In genomic region chr11:55031211-55031990, GRCm38 (mm10) we compare ENCODE assay signal across 8 mouse cellular contexts. TPM values are rescaled to one million over a fixed set of nuclear protein-coding genes. Genes with fewer than 3 reads are reported as not detected.
DNase-seq lines count a peak whose midpoint lies in the region; ATAC-seq and TF ChIP-seq lines count a peak whose summit lies in the region.

No protein-coding gene starts in this region.

- H3K4me2 ChIP-seq in embryonic facial prominence, embryonic 12.5 days (replicated peaks), result peak overlapping the region; percentile 89
- peak overlapping the region; percentile 95 for H3K4me2 ChIP-seq in liver, embryonic 11.5 days

- peak overlapping the region; percentile 67 for H3K9ac ChIP-seq in embryonic facial prominence, embryonic 12.5 days
- H3K9ac ChIP-seq in liver, embryonic 11.5 days (ENCODE audit: low read depth, low read length), result no peak overlapping the region

- H3K36me3 ChIP-seq in embryonic facial prominence, embryonic 12.5 days, result peaks cover 4% of the 10 kb centered on the region; the same call in 1 of the 2 replicates
- H3K36me3 ChIP-seq in liver, embryonic 11.5 days (ENCODE audit: control insufficient read depth, insufficient read depth, low read length), result no peaks in the 10 kb centered on the region

- WGBS in embryonic facial prominence, embryonic 12.5 days, result 47% methylated on average over 10 of the region's 10 CpGs
- 29% methylated on average over 10 of the region's 10 CpGs for WGBS in liver, embryonic 11.5 days

- DNase-seq in left cerebral cortex, adult 2 months (ENCODE audit: extremely low spot score in 1 of 2, low spot score in 2 of 2), result no peak
- no peak for DNase-seq in left cerebral cortex, adult 9 months (ENCODE audit: low spot score in 2 of 2)
- no peak for DNase-seq in liver, embryonic 11.5 days (ENCODE audit: low spot score)
- peak; percentile 10 to 18 for DNase-seq in spleen, postnatal 14 days (ENCODE audit: low spot score in 2 of 2)
- DNase-seq in left cerebral cortex, postnatal 14 days (ENCODE audit: low spot score in 2 of 2), result no peak
- DNase-seq in urinary bladder, adult 2 months (ENCODE audit: low spot score), result no peak

- H3K4me1 ChIP-seq in embryonic facial prominence, embryonic 12.5 days, result peaks cover 36% of the 10 kb centered on the region
- peaks cover 31% of the 10 kb centered on the region for H3K4me1 ChIP-seq in liver, embryonic 11.5 days (replicated peaks; ENCODE audit: control insufficient read depth, insufficient read depth, low read length)

- H3K4me3 ChIP-seq in left cerebral cortex, adult 2 months, result peak overlapping the region; percentile 89
- peak overlapping the region; percentile 69 for H3K4me3 ChIP-seq in embryonic facial prominence, embryonic 12.5 days
- H3K4me3 ChIP-seq in liver, embryonic 11.5 days (ENCODE audit: low read depth, low read length), result peak overlapping the region; percentile 71; the same call in 1 of the 2 replicates

- TF ChIP-seq CTCF in left cerebral cortex, adult 2 months (IDR thresholded peaks at IDR 0.05), result no peak

- no peaks in the 10 kb centered on the region for H3K27me3 ChIP-seq in embryonic facial prominence, embryonic 12.5 days
- peaks cover 5% of the 10 kb centered on the region for H3K27me3 ChIP-seq in liver, embryonic 11.5 days (replicated peaks; ENCODE audit: control insufficient read depth, insufficient read depth, low read length)

- H3K9me3 ChIP-seq in embryonic facial prominence, embryonic 12.5 days, result no peaks in the 10 kb centered on the region
- H3K9me3 ChIP-seq in liver, embryonic 11.5 days (ENCODE audit: control insufficient read depth, low read length), result no peaks in the 10 kb centered on the region

- intact Hi-C loops in left cerebral cortex, adult 2 months (cut with DNase I), result no loop called here
- intact Hi-C loops in left cerebral cortex, postnatal 14 days (cut with DNase I), result no loop called here

- peak; percentile 38; the same call in 1 of the 2 replicates for ATAC-seq in embryonic facial prominence, embryonic 12.5 days (ENCODE audit: insufficient number of reproducible peaks, insufficient read depth, low FRiP score, low TSS enrichment)
- no peak for ATAC-seq in liver, embryonic 11.5 days (replicated peaks; ENCODE audit: low FRiP score)
- ATAC-seq in erythroblast, adult 5-6 weeks (replicated peaks; ENCODE audit: low FRiP score, poor library complexity, severe bottlenecking), result no peak

- H3K27ac ChIP-seq in left cerebral cortex, adult 2 months, result no peak overlapping the region
- peak overlapping the region; percentile 76 for H3K27ac ChIP-seq in embryonic facial prominence, embryonic 12.5 days
- H3K27ac ChIP-seq in liver, embryonic 11.5 days (ENCODE audit: low read depth, low read length), result peak overlapping the region; percentile 62

RNA-seq across cellular contexts. Expression of gene Anxa6, which starts 1.8 kb away (rescaled TPM):
- 10 to 100 TPM; 85.5 to 86.7 TPM for total RNA-seq in left cerebral cortex, adult 2 months (2021)
- polyA plus RNA-seq in embryonic facial prominence, embryonic 12.5 days (2016; fragmentation: Nextera tagmentation; extraction: Ambion mirVana), result 204 and 212 TPM in 2 replicates
- polyA plus RNA-seq in liver, embryonic 11.5 days (2014; fragmentation: Nextera tagmentation; extraction: Ambion mirVana), result 78.5 and 86.6 TPM in 2 replicates
- total RNA-seq in left cerebral cortex, postnatal 14 days (2021), result 10 to 100 TPM; 84.5 to 90.8 TPM
- 204 and 234 TPM in 2 replicates for polyA plus RNA-seq in urinary bladder, adult 2 months (2012; rRNA removed)
- total RNA-seq in erythroblast, adult 5-6 weeks (2015; ENCODE audit: low replicate concordance), result 9.2 and 10.4 TPM in 2 replicates
- total RNA-seq in erythroblast, adult 5-6 weeks (2017; ENCODE audit: low replicate concordance), result 12.7 and 14.0 TPM in 2 replicates

RNA-seq across cellular contexts. Expression of gene Ccdc69, which starts 46.5 kb away (rescaled TPM):
- under 1 TPM in 1 of 2 experiments, not detected in 1; 0.32 TPM for total RNA-seq in left cerebral cortex, adult 2 months (2021)
- 0.67 and 0.78 TPM in 2 replicates for polyA plus RNA-seq in embryonic facial prominence, embryonic 12.5 days (2016; fragmentation: Nextera tagmentation; extraction: Ambion mirVana)
- 1.2 and 1.4 TPM in 2 replicates for polyA plus RNA-seq in liver, embryonic 11.5 days (2014; fragmentation: Nextera tagmentation; extraction: Ambion mirVana)
- under 1 TPM; 0.27 to 0.55 TPM for total RNA-seq in left cerebral cortex, postnatal 14 days (2021)
- polyA plus RNA-seq in urinary bladder, adult 2 months (2012; rRNA removed), result 29.0 and 33.3 TPM in 2 replicates
- 3.1 and 6.7 TPM in 2 replicates for total RNA-seq in erythroblast, adult 5-6 weeks (2015; ENCODE audit: low replicate concordance)
- 6.0 and 6.6 TPM in 2 replicates for total RNA-seq in erythroblast, adult 5-6 weeks (2017; ENCODE audit: low replicate concordance)

Comparison
In these comparisons a context has a peak if more than half of its experiments do, and no peak if none do; other contexts are left out.
1. DNase-seq: peak in spleen, postnatal 14 days (2 of 2); none in left cerebral cortex, adult 2 months (0 of 2), left cerebral cortex, adult 9 months (0 of 2), liver, embryonic 11.5 days (single experiment), left cerebral cortex, postnatal 14 days (0 of 2) and urinary bladder, adult 2 months (single experiment).
2. RNA of gene Anxa6, which starts 1.8 kb away (total RNA-seq): 84.5 to 90.8 TPM in left cerebral cortex, postnatal 14 days and 85.5 to 86.7 TPM in left cerebral cortex, adult 2 months; 9.2 to 14.0 TPM in erythroblast, adult 5-6 weeks; every median in the first group is over 4 times any median in the second.
3. Peak in every context shown above with its lines, with median percentiles within 50 percentile points of each other: H3K4me3 ChIP-seq.